Mouse (Mus musculus) hindbrain, embryonic 15.5 days (tissue): ENCODE measurements around the gene Rmdn2. TPM values are rescaled to one million over a fixed set of nuclear protein-coding genes. Genes with fewer than 3 reads are reported as not detected.

Experiments used
- ATAC-seq: fragments of 200-750 bp; cut with Nextera tagmentation; 2 replicates; pipeline ENCODE4 v1.8.0; 2017; ENCODE audit warnings: low read depth, moderate number of reproducible peaks, moderate TSS enrichment; ENCODE audit not compliant: low FRiP score
- H3K27ac ChIP-seq: fragments of 300-500 bp; sonication (generic); replicated peaks from 2 replicates; pipeline ENCODE4 v1.5.1; 2015; ENCODE audit warnings: mild to moderate bottlenecking, inconsistent platforms
- H3K27me3 ChIP-seq: fragments of 300-500 bp; sonication (generic); 2 replicates; pipeline ENCODE4 v1.6.1; 2015; ENCODE audit warnings: control low read depth, inconsistent platforms
- H3K36me3 ChIP-seq: fragments of 300-500 bp; sonication (generic); 2 replicates; pipeline ENCODE4 v1.6.1; 2015; ENCODE audit warnings: control low read depth, inconsistent platforms
- H3K4me1 ChIP-seq: fragments of 300-500 bp; sonication (generic); replicated peaks from 2 replicates; pipeline ENCODE4 v1.6.1; 2015; ENCODE audit warnings: control low read depth, inconsistent platforms
- H3K4me2 ChIP-seq: fragments of 300-500 bp; sonication (generic); 2 replicates; pipeline ENCODE4 v1.6.1; 2015; ENCODE audit warnings: moderate library complexity, mild to moderate bottlenecking, inconsistent platforms
- H3K4me3 ChIP-seq: fragments of 300-500 bp; sonication (generic); 2 replicates; pipeline ENCODE4 v1.5.1; 2015; ENCODE audit warnings: mild to moderate bottlenecking, inconsistent platforms
- H3K9ac ChIP-seq: fragments of 300-500 bp; sonication (generic); 2 replicates; pipeline ENCODE4 v1.6.1; 2015; ENCODE audit warnings: inconsistent platforms
- H3K9me3 ChIP-seq: fragments of 300-500 bp; sonication (generic); 2 replicates; pipeline ENCODE4 v1.6.1; 2016; ENCODE audit warnings: control low read depth, inconsistent platforms
- WGBS: fragments of 180-500 bp; shearing (Covaris S2); methylation state at CpG from one replicate; pipeline ENCODE4 v1.1.7; 2015; 5-methylcytosine and 5-hydroxymethylcytosine counted together
- polyA plus RNA-seq: library from polyadenylated mRNA; unstranded; fragments of >200 nt; fragmentation: Nextera tagmentation; extraction: Ambion mirVana; gene quantifications from 2 replicates; pipeline ENCODE4 v1.2.1, GENCODE M21; 2015

Rmdn2 gene
- polyA plus RNA-seq, 1 experiment from 2014 or later = 9.1 TPM

GRCm38 (mm10) chr17:79598596-79599577 lies 12.8 kb upstream of the Rmdn2 start:
- Histone ChIP-seq H3K4me2 (no peak overlapping the region), H3K9me3 (no peaks in the 10 kb centered on the region), H3K4me1 (no peaks in the 10 kb centered on the region), H3K36me3 (no peaks in the 10 kb centered on the region), H3K27ac (no peak overlapping the region), H3K4me3 (no peak overlapping the region), H3K9ac (no peak overlapping the region), H3K27me3 (no peaks in the 10 kb centered on the region)
- 32% methylated on average over 8 of the region's 8 CpGs for whole genome bisulfite sequencing
- ATAC-seq = no peak

- no peaks in the 10 kb centered on the region for H3K9me3 ChIP-seq
- ATAC-seq = no peak
- 71% methylated on average over 4 of the region's 4 CpGs for WGBS
Observed at GRCm38 (mm10) chr17:79600108-79600507, 11.6 kb upstream of the Rmdn2 start.

GRCm38 (mm10) chr17:79602381-79602780 lies 9.3 kb upstream of the Rmdn2 start:
- Histone ChIP-seq H3K4me3 (no peak overlapping the region), H3K4me1 (no peaks in the 10 kb centered on the region), H3K27ac (no peak overlapping the region), H3K9ac (no peak overlapping the region), H3K9me3 (no peaks in the 10 kb centered on the region), H3K27me3 (no peaks in the 10 kb centered on the region), H3K36me3 (no peaks in the 10 kb centered on the region), H3K4me2 (no peak overlapping the region)
- WGBS = 64% methylated on average over 5 of the region's 5 CpGs
- no peak for ATAC-seq

More at GRCm38 (mm10) chr17:79600108-79600507, 11.6 kb upstream of the Rmdn2 start:
- no peaks in the 10 kb centered on the region for H3K27me3 ChIP-seq
- H3K9ac ChIP-seq = no peak overlapping the region
- no peak overlapping the region for H3K27ac ChIP-seq
- no peak overlapping the region for H3K4me2 ChIP-seq
- H3K4me1 ChIP-seq = no peaks in the 10 kb centered on the region
- no peak overlapping the region for H3K4me3 ChIP-seq
- no peaks in the 10 kb centered on the region for H3K36me3 ChIP-seq

- no peaks in the 10 kb centered on the region for H3K9me3 ChIP-seq
- ATAC-seq = no peak
- H3K4me1 ChIP-seq = no peaks in the 10 kb centered on the region
- no peak overlapping the region for H3K4me3 ChIP-seq
- H3K4me2 ChIP-seq = no peak overlapping the region
- no peak overlapping the region for H3K9ac ChIP-seq
- WGBS = 73% methylated on average over 7 of the region's 7 CpGs
- no peaks in the 10 kb centered on the region for H3K27me3 ChIP-seq
- H3K27ac ChIP-seq = no peak overlapping the region
- no peaks in the 10 kb centered on the region for H3K36me3 ChIP-seq
Observed at GRCm38 (mm10) chr17:79603427-79603826, 8.2 kb upstream of the Rmdn2 start.

GRCm38 (mm10) chr17:79605794-79606193 lies 5.9 kb upstream of the Rmdn2 start:
- H3K9me3 ChIP-seq = no peaks in the 10 kb centered on the region
- H3K4me3 ChIP-seq = no peak overlapping the region
- H3K27me3 ChIP-seq = no peaks in the 10 kb centered on the region
- H3K4me2 ChIP-seq = no peak overlapping the region
- WGBS = 88% methylated on average over 2 of the region's 2 CpGs
- no peaks in the 10 kb centered on the region for H3K36me3 ChIP-seq
- no peak overlapping the region for H3K27ac ChIP-seq
- no peak overlapping the region for H3K9ac ChIP-seq
- no peak for ATAC-seq
- no peaks in the 10 kb centered on the region for H3K4me1 ChIP-seq

- Histone ChIP-seq H3K9ac (no peak overlapping the region), H3K36me3 (no peaks in the 10 kb centered on the region), H3K27me3 (no peaks in the 10 kb centered on the region), H3K4me2 (no peak overlapping the region), H3K27ac (no peak overlapping the region), H3K9me3 (no peaks in the 10 kb centered on the region), H3K4me3 (no peak overlapping the region), H3K4me1 (peaks cover 4% of the 10 kb centered on the region)
- no peak for ATAC-seq
- WGBS = 92% methylated on average over 1 of the region's 1 CpGs
Observed at GRCm38 (mm10) chr17:79609697-79610096, 2.0 kb upstream of the Rmdn2 start.

- Histone ChIP-seq H3K36me3 (no peaks in the 10 kb centered on the region), H3K4me2 (no peak overlapping the region), H3K27ac (no peak overlapping the region), H3K9ac (no peak overlapping the region), H3K27me3 (no peaks in the 10 kb centered on the region), H3K9me3 (no peaks in the 10 kb centered on the region), H3K4me3 (no peak overlapping the region), H3K4me1 (peaks cover 7% of the 10 kb centered on the region)
- WGBS = 83% methylated on average over 9 of the region's 9 CpGs
- no peak for ATAC-seq
Observed at GRCm38 (mm10) chr17:79610163-79610755, 1.4 kb upstream of the Rmdn2 start.

- 2% methylated on average over 38 of the region's 57 CpGs for WGBS
- no peaks in the 10 kb centered on the region for H3K27me3 ChIP-seq
- H3K4me1 ChIP-seq = peaks cover 11% of the 10 kb centered on the region
- H3K27ac ChIP-seq = peak overlapping the region; percentile 87
- H3K36me3 ChIP-seq = no peaks in the 10 kb centered on the region
- H3K9me3 ChIP-seq = no peaks in the 10 kb centered on the region
- peak overlapping the region; percentile 92 for H3K4me3 ChIP-seq
- ATAC-seq = peak; percentile 95
- H3K9ac ChIP-seq = peak overlapping the region; percentile 86
- peak overlapping the region; percentile 93 for H3K4me2 ChIP-seq
Observed at GRCm38 (mm10) chr17:79614691-79615588, 3.3 kb downstream of the Rmdn2 start.

GRCm38 (mm10) chr17:79615897-79616296 lies 4.2 kb downstream of the Rmdn2 start:
- Histone ChIP-seq H3K9ac (no peak overlapping the region; the same call in 1 of the 2 replicates), H3K4me1 (peaks cover 11% of the 10 kb centered on the region), H3K27ac (no peak overlapping the region), H3K36me3 (no peaks in the 10 kb centered on the region), H3K9me3 (no peaks in the 10 kb centered on the region), H3K4me3 (peak overlapping the region; percentile 92), H3K27me3 (no peaks in the 10 kb centered on the region), H3K4me2 (peak overlapping the region; percentile 93)
- no peak for ATAC-seq
- 87% methylated on average over 9 of the region's 9 CpGs for WGBS

- no peak overlapping the region for H3K27ac ChIP-seq
- no peaks in the 10 kb centered on the region for H3K36me3 ChIP-seq
- H3K9ac ChIP-seq = no peak overlapping the region
- ATAC-seq = no peak
- 89% methylated on average over 4 of the region's 4 CpGs for WGBS
- peaks cover 11% of the 10 kb centered on the region for H3K4me1 ChIP-seq
- H3K27me3 ChIP-seq = no peaks in the 10 kb centered on the region
- H3K4me2 ChIP-seq = no peak overlapping the region
- H3K4me3 ChIP-seq = no peak overlapping the region
- H3K9me3 ChIP-seq = no peaks in the 10 kb centered on the region
Observed at GRCm38 (mm10) chr17:79616621-79617020, 5.0 kb downstream of the Rmdn2 start.

- 87% methylated on average over 10 of the region's 10 CpGs for WGBS
- Histone ChIP-seq H3K9me3 (no peaks in the 10 kb centered on the region), H3K9ac (no peak overlapping the region), H3K4me2 (no peak overlapping the region), H3K27me3 (no peaks in the 10 kb centered on the region), H3K27ac (no peak overlapping the region), H3K4me1 (peaks cover 11% of the 10 kb centered on the region), H3K4me3 (no peak overlapping the region), H3K36me3 (no peaks in the 10 kb centered on the region)
- no peak for ATAC-seq
Observed at GRCm38 (mm10) chr17:79618455-79618854, 6.8 kb downstream of the Rmdn2 start.
